Mouse (Mus musculus): ENCODE measurements at regions not wholly inside any gene's neighbourhood (a gene's known extent, or its start where the extent isn't known, plus 50 kb on each side); places are given as distances from the start of the nearest gene placed in this dataset.
"Not testable (repeated sequence)": the region's sequence is repeated elsewhere in the genome, so short reads cannot be mapped to it uniquely, and the experiment has no call there.

DNA sequence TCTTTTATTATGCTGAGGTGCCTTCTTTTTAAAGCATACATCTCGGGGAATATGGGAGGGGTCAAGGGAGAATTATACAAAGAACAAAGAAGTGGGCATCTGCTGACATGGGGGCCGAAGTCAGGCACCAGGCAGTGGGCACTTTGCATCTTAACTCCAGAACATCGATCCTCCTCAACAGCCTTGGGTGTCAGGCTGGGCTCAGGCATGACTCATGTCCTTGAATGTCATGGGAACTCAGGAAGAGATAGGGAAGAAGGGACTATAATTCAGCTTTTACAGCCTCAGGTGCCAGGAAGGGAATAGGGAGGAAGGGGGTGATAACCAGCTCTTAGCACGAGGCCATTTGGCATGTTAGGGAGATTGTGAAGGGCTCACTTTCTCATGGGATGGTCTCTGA lies 85.6 kb upstream of the Ptprz1 start:
- H3K4me1 ChIP-seq (replicated peaks; ENCODE audit: control insufficient read depth, insufficient read depth, low read length), result peaks cover 12% of the 10 kb centered on the region
- not testable (repeated sequence) for H3K27ac ChIP-seq (ENCODE audit: low read length); ATAC-seq; H3K36me3 ChIP-seq (ENCODE audit: control insufficient read depth, insufficient read depth); H3K9ac ChIP-seq (replicated peaks; ENCODE audit: low read depth, low read length); H3K27me3 ChIP-seq (replicated peaks; ENCODE audit: control insufficient read depth, insufficient read depth, low read length); H3K4me2 ChIP-seq (ENCODE audit: low read length); H3K9me3 ChIP-seq (ENCODE audit: control insufficient read depth, low read length); H3K4me3 ChIP-seq (replicated peaks; ENCODE audit: low read length)
- 91% methylated on average over 4 of the region's 4 CpGs for WGBS

DNA sequence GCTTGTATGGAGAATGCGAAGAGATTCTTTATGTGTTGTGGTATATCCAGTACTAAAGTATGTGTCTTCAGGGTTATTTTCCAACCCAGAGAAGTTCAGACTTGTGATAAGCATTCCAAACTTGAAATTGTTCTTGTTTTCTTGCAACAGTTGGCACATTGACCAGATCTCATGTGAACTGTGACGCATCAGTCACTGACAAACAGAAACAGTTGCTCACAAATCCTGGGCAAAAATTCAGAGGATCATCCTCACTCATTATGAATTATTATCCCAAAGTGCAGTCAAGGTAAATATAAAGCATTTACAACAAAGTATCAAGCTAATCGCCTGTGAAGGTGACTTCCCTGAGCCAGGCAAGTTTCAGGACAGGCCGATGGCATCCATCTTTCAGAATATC lies 83.5 kb upstream of the Ptprz1 start:
- 96% methylated on average over 4 of the region's 4 CpGs for WGBS
- peaks cover 22% of the 10 kb centered on the region for H3K4me1 ChIP-seq (replicated peaks; ENCODE audit: control insufficient read depth, insufficient read depth, low read length)
- ATAC-seq, result no peak
- no peaks in the 10 kb centered on the region for H3K36me3 ChIP-seq (ENCODE audit: control insufficient read depth, insufficient read depth)
- no peak overlapping the region for H3K4me2 ChIP-seq (ENCODE audit: low read length)
- no peaks in the 10 kb centered on the region for H3K27me3 ChIP-seq (replicated peaks; ENCODE audit: control insufficient read depth, insufficient read depth, low read length)
- H3K4me3 ChIP-seq (replicated peaks; ENCODE audit: low read length), result no peak overlapping the region
- no peak overlapping the region for H3K27ac ChIP-seq (ENCODE audit: low read length)
- no peak overlapping the region for H3K9ac ChIP-seq (replicated peaks; ENCODE audit: low read depth, low read length)
- no peaks in the 10 kb centered on the region for H3K9me3 ChIP-seq (ENCODE audit: control insufficient read depth, low read length)

DNA sequence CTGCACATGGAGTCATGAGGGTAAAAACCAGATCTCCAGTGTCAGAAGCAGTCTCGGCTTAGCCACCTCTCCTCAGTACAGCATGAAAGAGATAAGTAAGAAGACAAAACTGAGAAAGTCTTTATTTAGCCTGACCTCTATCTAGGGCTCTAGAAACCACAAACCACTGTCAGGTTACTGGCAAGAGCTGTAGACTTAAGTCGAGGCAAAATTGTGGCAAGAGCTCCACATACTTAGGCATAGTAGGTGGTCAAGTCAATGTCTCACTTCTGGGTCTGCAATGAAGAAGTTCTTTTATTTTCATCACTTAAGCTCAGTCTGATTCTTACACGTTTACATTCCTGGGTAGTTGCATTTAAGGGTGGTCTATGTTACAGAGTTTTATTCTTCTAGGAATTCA lies 82.7 kb upstream of the Ptprz1 start:
- Histone ChIP-seq H3K27me3 (replicated peaks; ENCODE audit: control insufficient read depth, insufficient read depth, low read length) (no peaks in the 10 kb centered on the region), H3K36me3 (ENCODE audit: control insufficient read depth, insufficient read depth) (no peaks in the 10 kb centered on the region), H3K4me2 (ENCODE audit: low read length) (no peak overlapping the region), H3K4me3 (replicated peaks; ENCODE audit: low read length) (no peak overlapping the region), H3K9ac (replicated peaks; ENCODE audit: low read depth, low read length) (no peak overlapping the region), H3K27ac (ENCODE audit: low read length) (no peak overlapping the region), H3K4me1 (replicated peaks; ENCODE audit: control insufficient read depth, insufficient read depth, low read length) (peaks cover 22% of the 10 kb centered on the region), H3K9me3 (ENCODE audit: control insufficient read depth, low read length) (no peaks in the 10 kb centered on the region)
- no peak for ATAC-seq
- 84% methylated on average over 3 of the region's 3 CpGs for WGBS

GRCm38 (mm10) chr6:22794071-22794721 lies 81.1 kb upstream of the Ptprz1 start:
- H3K36me3 ChIP-seq (ENCODE audit: control insufficient read depth, insufficient read depth), result no peaks in the 10 kb centered on the region
- peak; percentile 91 for ATAC-seq
- peak overlapping the region; percentile 50 for H3K9ac ChIP-seq (replicated peaks; ENCODE audit: low read depth, low read length)
- H3K4me2 ChIP-seq (ENCODE audit: low read length), result peak overlapping the region; percentile 48
- no peaks in the 10 kb centered on the region for H3K9me3 ChIP-seq (ENCODE audit: control insufficient read depth, low read length)
- H3K4me1 ChIP-seq (replicated peaks; ENCODE audit: control insufficient read depth, insufficient read depth, low read length), result peaks cover 22% of the 10 kb centered on the region
- 3% methylated on average over 12 of the region's 12 CpGs for WGBS
- peak overlapping the region; percentile 17 for H3K4me3 ChIP-seq (replicated peaks; ENCODE audit: low read length)
- peak overlapping the region; percentile 81 for H3K27ac ChIP-seq (ENCODE audit: low read length)
- no peaks in the 10 kb centered on the region for H3K27me3 ChIP-seq (replicated peaks; ENCODE audit: control insufficient read depth, insufficient read depth, low read length)

DNA sequence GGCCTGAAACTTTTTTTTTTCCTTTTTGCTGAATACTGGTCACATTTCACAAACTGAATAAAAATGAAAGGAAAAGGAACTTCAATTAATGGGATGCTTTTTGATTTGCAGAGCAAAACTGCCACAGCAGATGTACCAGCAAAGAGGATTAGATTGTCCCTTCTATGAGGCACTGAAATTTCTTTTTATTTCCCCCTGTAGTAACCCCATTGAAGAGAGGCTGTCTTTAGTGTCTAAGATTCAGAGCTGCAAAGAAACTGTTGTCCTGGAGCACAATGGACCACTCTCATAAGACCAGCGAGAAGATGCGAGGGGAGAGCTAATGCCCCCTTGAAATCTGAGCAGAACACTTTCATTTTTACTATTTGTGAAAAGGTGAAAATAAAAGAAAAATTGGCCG lies 80.5 kb upstream of the Ptprz1 start:
- H3K27me3 ChIP-seq (replicated peaks; ENCODE audit: control insufficient read depth, insufficient read depth, low read length), result no peaks in the 10 kb centered on the region
- H3K27ac ChIP-seq (ENCODE audit: low read length), result peak overlapping the region; percentile 81
- H3K4me3 ChIP-seq (replicated peaks; ENCODE audit: low read length), result peak overlapping the region; percentile 17; the same call in 1 of the 2 replicates
- 9% methylated on average over 3 of the region's 3 CpGs for WGBS
- ATAC-seq, result peak; percentile 59
- peak overlapping the region; percentile 50 for H3K9ac ChIP-seq (replicated peaks; ENCODE audit: low read depth, low read length)
- peaks cover 22% of the 10 kb centered on the region for H3K4me1 ChIP-seq (replicated peaks; ENCODE audit: control insufficient read depth, insufficient read depth, low read length)
- H3K36me3 ChIP-seq (ENCODE audit: control insufficient read depth, insufficient read depth), result no peaks in the 10 kb centered on the region
- H3K4me2 ChIP-seq (ENCODE audit: low read length), result peak overlapping the region; percentile 48
- H3K9me3 ChIP-seq (ENCODE audit: control insufficient read depth, low read length), result no peaks in the 10 kb centered on the region

DNA sequence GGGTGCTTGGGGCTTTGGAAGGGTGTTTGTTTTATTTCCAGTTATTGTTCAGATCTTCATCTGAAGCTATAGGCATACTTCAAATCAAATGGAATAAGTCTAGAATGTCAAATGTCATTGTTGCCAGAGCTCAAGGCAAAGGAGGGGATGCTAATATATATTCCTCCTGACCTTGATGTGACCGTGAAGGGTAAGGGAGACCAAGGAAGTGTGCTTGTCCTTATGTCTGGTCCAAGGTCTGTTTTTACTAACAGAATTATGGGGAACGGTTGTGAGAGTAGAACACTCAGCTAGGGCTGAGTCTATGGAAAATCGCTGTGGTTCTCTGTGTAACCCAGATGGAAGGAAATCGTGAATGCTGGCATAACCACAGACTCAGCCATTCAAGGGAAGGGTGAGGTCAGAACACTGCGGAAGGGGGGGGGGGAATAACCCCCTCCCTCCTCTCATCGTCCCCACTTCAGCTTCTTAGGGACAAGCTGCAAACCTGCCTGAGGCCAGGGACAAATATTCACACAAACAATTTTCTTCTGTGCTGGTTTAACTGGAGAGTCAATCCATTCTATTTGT lies 79.9 kb upstream of the Ptprz1 start:
- H3K4me1 ChIP-seq (replicated peaks; ENCODE audit: control insufficient read depth, insufficient read depth, low read length), result peaks cover 22% of the 10 kb centered on the region
- ATAC-seq, result peak; percentile 62
- no peaks in the 10 kb centered on the region for H3K27me3 ChIP-seq (replicated peaks; ENCODE audit: control insufficient read depth, insufficient read depth, low read length)
- H3K9me3 ChIP-seq (ENCODE audit: control insufficient read depth, low read length), result no peaks in the 10 kb centered on the region
- WGBS, result 4% methylated on average over 6 of the region's 6 CpGs
- H3K9ac ChIP-seq (replicated peaks; ENCODE audit: low read depth, low read length), result no peak overlapping the region; the same call in 1 of the 2 replicates
- H3K27ac ChIP-seq (ENCODE audit: low read length), result peak overlapping the region; percentile 85
- H3K36me3 ChIP-seq (ENCODE audit: control insufficient read depth, insufficient read depth), result no peaks in the 10 kb centered on the region
- H3K4me3 ChIP-seq (replicated peaks; ENCODE audit: low read length), result no peak overlapping the region
- no peak overlapping the region for H3K4me2 ChIP-seq (ENCODE audit: low read length)

DNA sequence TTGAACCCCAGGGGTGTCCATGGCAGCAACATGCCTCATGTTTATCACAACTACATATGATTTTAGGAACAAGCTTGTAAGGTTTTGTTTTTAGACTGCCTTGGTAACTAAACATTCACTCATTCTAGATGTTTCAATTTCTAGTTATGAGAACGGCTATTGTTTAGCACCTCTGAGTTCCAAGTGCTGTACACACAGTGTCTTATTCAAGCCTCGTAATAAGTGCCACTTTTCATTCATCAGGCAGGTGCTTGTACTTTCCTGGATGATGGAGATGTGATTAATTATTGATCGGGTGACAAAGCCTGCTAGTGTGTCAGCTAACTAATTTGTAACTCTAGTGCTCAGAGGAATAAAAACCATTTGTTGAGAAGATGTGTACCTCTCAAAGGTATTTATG lies 73.4 kb upstream of the Ptprz1 start:
- ATAC-seq, result no peak
- Histone ChIP-seq H3K27me3 (replicated peaks; ENCODE audit: control insufficient read depth, insufficient read depth, low read length) (no peaks in the 10 kb centered on the region), H3K4me2 (ENCODE audit: low read length) (no peak overlapping the region), H3K9me3 (ENCODE audit: control insufficient read depth, low read length) (no peaks in the 10 kb centered on the region), H3K27ac (ENCODE audit: low read length) (no peak overlapping the region), H3K4me1 (replicated peaks; ENCODE audit: control insufficient read depth, insufficient read depth, low read length) (peaks cover 6% of the 10 kb centered on the region; the same call in 1 of the 2 replicates), H3K36me3 (ENCODE audit: control insufficient read depth, insufficient read depth) (no peaks in the 10 kb centered on the region), H3K4me3 (replicated peaks; ENCODE audit: low read length) (no peak overlapping the region), H3K9ac (replicated peaks; ENCODE audit: low read depth, low read length) (no peak overlapping the region)
- 15% methylated on average over 3 of the region's 3 CpGs for WGBS

DNA sequence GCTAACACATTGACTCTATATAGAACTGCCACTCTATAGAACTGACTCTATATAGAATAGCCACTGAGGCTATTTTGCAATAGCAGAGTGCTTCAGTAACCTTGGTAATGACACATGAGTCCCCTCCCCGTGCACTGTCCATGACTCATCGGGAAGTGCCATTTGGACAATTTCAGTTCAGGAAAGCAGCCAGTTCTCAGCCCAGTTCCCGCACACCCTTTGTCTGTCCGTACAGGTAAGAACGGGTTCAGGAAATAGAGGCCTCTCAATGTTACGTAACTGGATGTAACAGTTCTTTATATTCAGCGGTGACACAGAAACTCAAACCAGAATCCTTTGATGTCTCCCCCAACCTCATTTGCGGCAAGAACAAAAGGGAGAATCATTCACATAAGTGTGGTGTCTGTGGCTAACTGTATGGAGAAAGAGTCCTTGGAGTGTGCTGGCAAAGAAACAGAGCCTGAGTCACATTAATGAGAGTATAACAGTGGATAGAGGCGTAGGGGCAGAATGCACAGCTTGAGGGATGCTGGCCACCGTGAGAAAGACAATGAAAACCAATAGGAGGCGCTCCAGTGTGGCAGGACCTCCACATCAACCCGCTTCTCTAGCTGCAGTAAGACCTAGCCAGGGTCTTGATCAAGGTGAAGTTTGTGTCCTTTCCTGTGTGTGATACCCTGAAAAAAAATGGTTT lies 72.8 kb upstream of the Ptprz1 start:
- Histone ChIP-seq H3K36me3 (ENCODE audit: control insufficient read depth, insufficient read depth) (no peaks in the 10 kb centered on the region), H3K9me3 (ENCODE audit: control insufficient read depth, low read length) (no peaks in the 10 kb centered on the region), H3K9ac (replicated peaks; ENCODE audit: low read depth, low read length) (no peak overlapping the region), H3K27me3 (replicated peaks; ENCODE audit: control insufficient read depth, insufficient read depth, low read length) (no peaks in the 10 kb centered on the region), H3K27ac (ENCODE audit: low read length) (no peak overlapping the region), H3K4me3 (replicated peaks; ENCODE audit: low read length) (no peak overlapping the region), H3K4me1 (replicated peaks; ENCODE audit: control insufficient read depth, insufficient read depth, low read length) (peaks cover 6% of the 10 kb centered on the region; the same call in 1 of the 2 replicates), H3K4me2 (ENCODE audit: low read length) (no peak overlapping the region)
- WGBS, result 32% methylated on average over 12 of the region's 12 CpGs
- peak; percentile 45 for ATAC-seq

DNA sequence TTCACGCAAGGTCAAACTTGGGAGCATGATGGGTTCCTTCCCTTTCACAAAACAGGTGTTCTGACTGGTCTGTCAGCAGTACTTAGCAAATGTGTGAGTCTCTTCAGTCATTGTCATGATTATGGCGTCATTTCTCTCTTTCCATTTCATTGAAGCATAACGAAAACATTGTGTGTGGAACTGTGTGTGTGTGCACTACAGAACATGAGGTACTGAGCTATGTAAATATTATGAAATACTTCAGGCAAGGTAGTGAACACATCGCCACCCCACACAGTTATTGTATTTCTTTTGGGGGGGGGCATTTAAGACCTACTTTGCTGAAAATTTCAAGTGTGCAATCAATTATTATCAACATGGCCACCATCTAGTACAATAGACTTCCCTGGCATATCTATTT lies 71.4 kb upstream of the Ptprz1 start:
- Histone ChIP-seq H3K4me1 (replicated peaks; ENCODE audit: control insufficient read depth, insufficient read depth, low read length) (peaks cover 6% of the 10 kb centered on the region; the same call in 1 of the 2 replicates), H3K9ac (replicated peaks; ENCODE audit: low read depth, low read length) (no peak overlapping the region), H3K9me3 (ENCODE audit: control insufficient read depth, low read length) (no peaks in the 10 kb centered on the region), H3K4me3 (replicated peaks; ENCODE audit: low read length) (no peak overlapping the region), H3K27me3 (replicated peaks; ENCODE audit: control insufficient read depth, insufficient read depth, low read length) (no peaks in the 10 kb centered on the region), H3K4me2 (ENCODE audit: low read length) (no peak overlapping the region), H3K27ac (ENCODE audit: low read length) (no peak overlapping the region), H3K36me3 (ENCODE audit: control insufficient read depth, insufficient read depth) (no peaks in the 10 kb centered on the region)
- WGBS, result 90% methylated on average over 4 of the region's 4 CpGs
- no peak for ATAC-seq
